Mouse (Mus musculus): ENCODE results near the gene Ccz1. TPM values are rescaled to one million over a fixed set of nuclear protein-coding genes. Genes with fewer than 3 reads are reported as not detected.

The Ccz1 gene
- 10 to 100 TPM; 39.7 to 43.7 TPM for total RNA-seq (2021)
- long read RNA-seq, experiment 1, transcript Ccz1-201 (15 exons, 1,769 nt) = major isoform, 49 of 57 reads
- long read RNA-seq, experiment 1, partial matches to known transcripts = 2 of 57 reads
- long read RNA-seq, experiment 1, other reads (novel, unspliced or antisense) = 6 of 57 reads
- long read RNA-seq, experiment 2, transcript Ccz1-201 (15 exons, 1,769 nt) = major isoform, 55 of 56 reads
- long read RNA-seq, experiment 2, partial matches to known transcripts = 0 of 56 reads
- long read RNA-seq, experiment 2, other reads (novel, unspliced or antisense) = 1 of 56 reads

GRCm38 (mm10) chr5:144014551-144015311, at the start of gene Ccz1:
Ccz1 (minus strand) TSS chr5:144014877.
- TF ChIP-seq CTCF (IDR thresholded peaks at IDR 0.05) = no peak
- peak within 1 kb of the TSS; percentile 93 for H3K27ac ChIP-seq
- intact Hi-C loops (cut with DNase I) = no loop called here
- H3K4me3 ChIP-seq = peak within 1 kb of the TSS; percentile 96
- DNase-seq = peak; percentile 85

GRCm38 (mm10) chr5:144064093-144064492, 49.4 kb upstream of the Ccz1 start:
- Histone ChIP-seq H3K27ac (no peak overlapping the region), H3K4me3 (no peak overlapping the region)
- TF ChIP-seq CTCF (IDR thresholded peaks at IDR 0.05) = no peak
- intact Hi-C loops (cut with DNase I) = no loop called here
- no peak for DNase-seq

GRCm38 (mm10) chr5:144054340-144054739, 39.7 kb upstream of the Ccz1 start:
- Histone ChIP-seq H3K27ac (no peak overlapping the region), H3K4me3 (no peak overlapping the region)
- DNase-seq = no peak
- intact Hi-C loops (cut with DNase I) = no loop called here
- no peak for TF ChIP-seq CTCF (IDR thresholded peaks at IDR 0.05)

- no peak for TF ChIP-seq CTCF (IDR thresholded peaks at IDR 0.05)
- intact Hi-C loops (cut with DNase I) = no loop called here
- H3K4me3 ChIP-seq = no peak overlapping the region
- H3K27ac ChIP-seq = no peak overlapping the region
- DNase-seq = no peak
Observed at GRCm38 (mm10) chr5:144053450-144053849, 38.8 kb upstream of the Ccz1 start.

- intact Hi-C loops (cut with DNase I) = no loop called here
- no peak for DNase-seq
- TF ChIP-seq CTCF (IDR thresholded peaks at IDR 0.05) = peak; percentile 24; the same call in 1 of the 2 replicates
- H3K4me3 ChIP-seq = no peak overlapping the region
- H3K27ac ChIP-seq = no peak overlapping the region
Observed at GRCm38 (mm10) chr5:144051268-144051667, 36.6 kb upstream of the Ccz1 start.

- DNase-seq = no peak
- no peak overlapping the region for H3K27ac ChIP-seq
- H3K4me3 ChIP-seq = no peak overlapping the region
- TF ChIP-seq CTCF (IDR thresholded peaks at IDR 0.05) = no peak
- intact Hi-C loops (cut with DNase I) = no loop called here
Observed at GRCm38 (mm10) chr5:144049881-144050280, 35.2 kb upstream of the Ccz1 start.

- H3K4me3 ChIP-seq = no peak overlapping the region
- no peak for TF ChIP-seq CTCF (IDR thresholded peaks at IDR 0.05)
- H3K27ac ChIP-seq = no peak overlapping the region
- intact Hi-C loops (cut with DNase I) = no loop called here
- no peak for DNase-seq
Observed at GRCm38 (mm10) chr5:144047324-144047723, 32.6 kb upstream of the Ccz1 start.

- H3K27ac ChIP-seq = no peak overlapping the region
- intact Hi-C loops (cut with DNase I) = no loop called here
- DNase-seq = no peak
- H3K4me3 ChIP-seq = no peak overlapping the region
- TF ChIP-seq CTCF (IDR thresholded peaks at IDR 0.05) = no peak
Observed at GRCm38 (mm10) chr5:144043166-144043565, 28.5 kb upstream of the Ccz1 start.

- DNase-seq = peak; percentile 68
- H3K27ac ChIP-seq = peak overlapping the region; percentile 53; the same call in 1 of the 2 replicates
- peak overlapping the region; percentile 51 for H3K4me3 ChIP-seq
- peak; percentile 98 for TF ChIP-seq CTCF (IDR thresholded peaks at IDR 0.05)
- intact Hi-C loops (cut with DNase I) = loop anchor here (1.0 to 2.0 kb wide), 2 partner anchors 111 to 174 kb away; no protein-coding TSS in a partner anchor
Observed at GRCm38 (mm10) chr5:144040720-144041364, 26.2 kb upstream of the Ccz1 start.

- intact Hi-C loops (cut with DNase I) = loop anchor here (1.0 to 2.0 kb wide), 2 partner anchors 112 to 175 kb away; no protein-coding TSS in a partner anchor
- Histone ChIP-seq H3K4me3 (no peak overlapping the region), H3K27ac (no peak overlapping the region)
- TF ChIP-seq CTCF (IDR thresholded peaks at IDR 0.05) = no peak
- no peak for DNase-seq
Observed at GRCm38 (mm10) chr5:144039886-144040285, 25.2 kb upstream of the Ccz1 start.

GRCm38 (mm10) chr5:144039156-144039675, 24.5 kb upstream of the Ccz1 start:
- TF ChIP-seq CTCF (IDR thresholded peaks at IDR 0.05) = no peak
- intact Hi-C loops (cut with DNase I) = no loop called here
- no peak for DNase-seq
- no peak overlapping the region for H3K27ac ChIP-seq
- no peak overlapping the region for H3K4me3 ChIP-seq

GRCm38 (mm10) chr5:144036952-144037351, 22.3 kb upstream of the Ccz1 start:
- TF ChIP-seq CTCF (IDR thresholded peaks at IDR 0.05) = no peak
- DNase-seq = no peak
- Histone ChIP-seq H3K4me3 (no peak overlapping the region), H3K27ac (no peak overlapping the region)
- intact Hi-C loops (cut with DNase I) = no loop called here

- Histone ChIP-seq H3K4me3 (no peak overlapping the region), H3K27ac (no peak overlapping the region)
- intact Hi-C loops (cut with DNase I) = no loop called here
- no peak for TF ChIP-seq CTCF (IDR thresholded peaks at IDR 0.05)
- no peak for DNase-seq
Observed at GRCm38 (mm10) chr5:144034567-144034966, 19.9 kb upstream of the Ccz1 start.

All from gastrocnemius, adult 2 months (tissue).